Mouse (Mus musculus): ENCODE data around the gene Gng12.

DNA sequence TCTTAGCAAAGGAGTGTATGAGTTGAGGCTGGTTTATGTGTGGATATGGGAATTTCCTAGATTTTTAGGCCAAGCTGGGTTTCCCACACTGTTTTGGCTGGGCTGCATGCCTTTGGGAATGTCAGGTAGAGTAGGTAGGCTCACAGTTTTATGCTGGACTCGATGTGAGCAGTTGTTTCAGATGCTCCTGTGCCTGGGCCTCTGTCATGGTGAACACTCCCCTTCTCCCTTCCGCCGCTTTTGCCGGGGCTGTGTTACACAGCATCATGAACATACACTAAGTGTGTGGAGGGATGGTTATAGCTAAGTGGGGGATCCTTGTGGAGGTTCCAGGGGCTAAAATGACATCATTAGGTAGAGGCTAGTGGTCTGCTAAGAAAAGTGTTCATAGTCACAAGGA is 24.6 kb downstream of the Gng12 start:
- TF ChIP-seq CTCF (IDR thresholded peaks at IDR 0.05; ENCODE audit: low read depth) (no peak), EP300 (optimal IDR thresholded peaks at IDR 0.05) (no peak)

Measured in stomach, postnatal 0 days (tissue).